Mouse (Mus musculus) right cerebral cortex, postnatal 10 days (tissue): Measurements from ENCODE around the gene Diaph3.

ENCODE experiments used
- DNase-seq, 2 experiments: peaks; one replicate each; pipeline ENCODE4 v3.0.0; 2021; ENCODE audit warnings: low spot score in 2 of 2

The Diaph3 gene

GRCm38 (mm10) chr14:86646499-86647120 lies 494.4 kb downstream of the Diaph3 start:
- DNase-seq: no peak

DNA sequence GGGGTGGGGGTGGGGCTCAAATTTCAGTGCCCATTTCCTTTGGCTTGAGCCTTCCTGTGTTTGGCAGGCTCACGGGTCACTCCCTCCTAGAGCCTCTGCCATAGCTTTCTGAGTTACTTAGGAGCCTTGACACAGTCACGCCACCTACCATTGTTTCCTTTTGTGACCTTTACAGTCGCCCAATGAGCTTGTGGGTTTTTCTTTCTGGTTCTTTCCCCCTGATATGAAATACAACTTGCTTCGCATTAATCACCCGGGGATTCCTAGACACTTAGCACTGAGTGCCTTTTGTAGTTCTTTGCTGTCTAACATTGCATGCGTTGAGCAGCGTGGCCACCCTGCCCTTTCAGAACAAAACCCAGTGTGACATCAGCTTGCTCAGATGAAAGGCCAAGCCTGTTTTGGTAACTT lies 498.2 kb downstream of the Diaph3 start:
- no peak for DNase-seq

- DNase-seq: no peak
These were observed 499.2 kb downstream of the Diaph3 start for GRCm38 (mm10) chr14:86641839-86642238.

GRCm38 (mm10) chr14:86640086-86640485 lies 500.9 kb downstream of the Diaph3 start:
- no peak for DNase-seq

- DNase-seq: no peak
These were observed 505.4 kb downstream of the Diaph3 start for GRCm38 (mm10) chr14:86635594-86636140.

GRCm38 (mm10) chr14:86635052-86635451 lies 506.0 kb downstream of the Diaph3 start:
- no peak for DNase-seq

DNA sequence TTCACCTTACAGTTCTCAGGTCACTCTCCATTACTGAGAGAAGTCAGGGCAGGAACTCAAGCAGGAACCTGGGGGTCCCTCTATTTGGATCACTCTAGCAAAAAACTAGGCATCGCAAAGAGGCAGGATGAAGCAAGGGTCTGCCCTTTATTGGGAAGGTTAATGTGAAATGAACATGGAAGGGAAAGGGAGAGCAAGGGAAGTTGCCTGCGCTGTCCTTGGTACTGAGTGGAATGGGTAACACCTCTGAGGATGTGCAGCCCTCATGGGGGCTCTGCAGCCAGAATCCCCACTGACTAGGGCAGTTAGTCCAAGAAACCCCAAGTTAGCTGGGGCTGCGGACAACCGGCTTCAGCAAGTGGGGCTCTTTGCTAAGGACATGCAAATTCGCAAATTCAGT lies 507.2 kb downstream of the Diaph3 start:
- no peak for DNase-seq

DNA sequence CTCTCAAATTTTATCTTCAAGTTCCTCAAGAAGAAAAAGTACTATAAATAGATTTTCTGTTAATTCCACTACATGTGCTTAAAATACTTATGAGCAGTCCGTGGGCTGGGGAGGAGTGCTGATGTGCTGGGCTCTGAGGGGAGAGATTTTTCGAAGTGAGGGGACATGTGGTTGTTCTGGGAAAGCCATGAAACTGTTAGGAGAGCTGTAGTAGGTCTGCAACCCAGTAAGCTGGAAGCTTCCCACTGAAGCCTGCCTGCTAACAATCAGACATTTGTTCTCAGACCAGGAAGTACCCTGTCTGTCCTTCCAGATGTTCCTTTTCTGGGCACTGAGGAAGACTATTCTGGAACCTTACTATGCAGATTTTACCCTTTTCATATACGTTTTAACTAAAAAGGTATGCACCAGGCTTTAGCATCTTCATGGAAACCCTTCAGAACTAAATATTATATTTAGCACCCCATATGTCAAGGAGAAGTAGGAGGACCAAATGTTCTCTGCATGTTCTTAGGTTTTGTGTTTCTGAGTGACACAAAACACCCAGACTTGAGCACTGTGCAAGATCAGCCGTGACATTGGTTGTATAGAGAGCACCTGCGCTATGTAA lies 516.1 kb downstream of the Diaph3 start:
- peak; percentile 38 to 61 for DNase-seq

DNA sequence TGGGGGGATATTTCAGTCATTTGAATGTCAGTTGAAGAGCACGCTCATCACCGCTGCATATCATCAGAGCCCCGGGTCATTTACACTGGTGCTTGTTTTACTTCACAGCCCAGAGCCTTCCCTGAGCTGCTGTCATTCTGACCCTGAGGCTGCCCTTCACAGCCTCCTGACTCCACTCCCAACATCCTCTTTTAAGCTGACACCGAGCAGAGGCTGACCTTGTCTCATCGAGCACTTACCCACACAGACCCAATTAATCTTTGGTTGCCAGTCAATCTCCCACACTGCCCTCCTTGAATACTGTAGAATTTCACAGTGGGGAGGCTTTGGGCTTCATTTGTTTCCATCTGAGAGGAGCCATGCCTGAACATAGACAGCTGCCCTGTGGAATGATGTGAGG lies 521.4 kb downstream of the Diaph3 start:
- no peak for DNase-seq
